Mouse (Mus musculus) limb, embryonic 14.5 days (tissue): ENCODE results near the gene Hyal2. TPM values are rescaled to one million over a fixed set of nuclear protein-coding genes. Genes with fewer than 3 reads are reported as not detected.

ENCODE experiments used
- ATAC-seq: fragments of 200-750 bp; cut with Nextera tagmentation; 2 replicates; pipeline ENCODE4 v1.8.0; 2017; ENCODE audit warnings: low read depth, moderate number of reproducible peaks, moderate TSS enrichment; ENCODE audit not compliant: low FRiP score
- DNase-seq: peaks from one replicate; pipeline ENCODE4 v3.0.0-alpha.2; 2015; ENCODE audit warnings: low spot score
- H3K27ac ChIP-seq: fragments of 300-500 bp; sonication (generic); replicated peaks from 2 replicates; pipeline ENCODE4 v1.5.1; 2014; ENCODE audit warnings: low read depth, mild to moderate bottlenecking, low read length, moderate library complexity, mixed read lengths
- H3K27me3 ChIP-seq: fragments of 300-500 bp; sonication (generic); 2 replicates; pipeline ENCODE4 v1.6.1; 2014; ENCODE audit warnings: low read length, mixed read lengths; ENCODE audit not compliant: control insufficient read depth, insufficient read depth
- H3K36me3 ChIP-seq: fragments of 300-500 bp; sonication (generic); 2 replicates; pipeline ENCODE4 v1.6.1; 2014; ENCODE audit warnings: mild to moderate bottlenecking, low read length, moderate library complexity, mixed read lengths; ENCODE audit not compliant: control insufficient read depth, insufficient read depth
- H3K4me1 ChIP-seq: fragments of 300-500 bp; sonication (generic); 2 replicates; pipeline ENCODE4 v1.6.1; 2014; ENCODE audit warnings: antibody characterized with exemption, low read length, mixed read lengths; ENCODE audit not compliant: control insufficient read depth, insufficient read depth
- H3K4me2 ChIP-seq: fragments of 300-500 bp; sonication (generic); replicated peaks from 2 replicates; pipeline ENCODE4 v1.6.1; 2014; ENCODE audit warnings: low read depth, mild to moderate bottlenecking, low read length, moderate library complexity; ENCODE audit not compliant: severe bottlenecking
- H3K4me3 ChIP-seq: fragments of 300-500 bp; sonication (generic); replicated peaks from 2 replicates; pipeline ENCODE4 v1.5.1; 2014; ENCODE audit warnings: low read length
- H3K9ac ChIP-seq: fragments of 300-500 bp; sonication (generic); 2 replicates; pipeline ENCODE4 v1.6.1; 2014; ENCODE audit warnings: mild to moderate bottlenecking, low read depth, low read length, moderate library complexity; ENCODE audit not compliant: severe bottlenecking
- H3K9me3 ChIP-seq: fragments of 300-500 bp; sonication (generic); 2 replicates; pipeline ENCODE4 v1.6.1; 2016; ENCODE audit warnings: low read length; ENCODE audit not compliant: control insufficient read depth
- POLR2A ChIP-seq: fragments of 200-500 bp; IDR thresholded peaks from 2 replicates; pipeline ENCODE4 v1.8.0; 2012; ENCODE audit warnings: inconsistent platforms, mild to moderate bottlenecking, moderate library complexity, borderline replicate concordance; ENCODE audit not compliant: insufficient read depth, insufficient read length; ENCODE audit errors: extremely low read depth
- WGBS: fragments of 180-500 bp; shearing (Covaris S2); extraction: QIAGEN DNeasy Blood & Tissue Kit; methylation state at CpG from one replicate; pipeline ENCODE4 v1.1.7; 2014; 5-methylcytosine and 5-hydroxymethylcytosine counted together
- polyA plus RNA-seq, 2 experiments: library from polyadenylated mRNA; depleted of rRNA in 1 of 2; stranded (reverse) in 1 of 2; unstranded in 1 of 2; fragments of >200 nt; fragmentation: Nextera tagmentation in 1 of 2; extraction: Ambion mirVana in 1 of 2; gene quantifications; 2 replicates each; pipeline versions ENCODE4 v1.2.1 to v1.2.3; 2012 to 2014

The Hyal2 gene
- polyA plus RNA-seq (2012; rRNA removed) (68.0 and 88.8 TPM in 2 replicates), polyA plus RNA-seq (2014; fragmentation: Nextera tagmentation; extraction: Ambion mirVana) (123 and 130 TPM in 2 replicates)

- DNase-seq (no peak), ATAC-seq (no peak)
- H3K36me3 ChIP-seq, result peaks cover 28% of the 10 kb centered on the region
- H3K9me3 ChIP-seq, result no peaks in the 10 kb centered on the region
- H3K4me2 ChIP-seq, result peak within 1 kb of the TSS; percentile 93
- peak within 1 kb of the TSS; percentile 75 for H3K27ac ChIP-seq
- TF ChIP-seq POLR2A, result no peak
- H3K27me3 ChIP-seq, result no peaks in the 10 kb centered on the region
- 9% methylated on average over 17 of the region's 18 CpGs for WGBS
- H3K9ac ChIP-seq, result peak within 1 kb of the TSS; percentile 78
- peaks cover 31% of the 10 kb centered on the region for H3K4me1 ChIP-seq
- H3K4me3 ChIP-seq, result peak within 1 kb of the TSS; percentile 75
These were observed at the start of gene Hyal2 for GRCm38 (mm10) chr9:107567702-107568319. Gene Hyal2, plus strand, starts transcription at chr9:107567945.

DNA sequence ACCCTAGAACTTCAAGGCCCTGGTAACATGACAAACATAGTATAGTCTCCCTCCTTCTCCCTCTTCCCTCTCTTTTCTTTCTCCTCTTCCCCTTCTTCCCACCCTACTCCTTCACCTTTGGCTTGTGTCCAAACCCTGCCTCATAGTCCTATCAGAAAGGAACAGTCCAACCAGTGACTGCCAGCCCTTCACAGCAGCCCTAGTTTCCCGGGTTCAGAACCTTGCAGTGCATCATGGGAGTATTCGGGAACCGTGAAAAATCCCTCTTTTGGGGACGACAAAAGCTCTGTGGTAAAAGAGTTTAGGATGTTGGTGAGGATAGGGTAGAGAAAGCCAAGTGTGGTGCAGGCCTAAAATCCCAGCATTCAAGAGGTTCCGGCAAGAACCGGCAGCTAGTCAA is 47.4 kb upstream of the Hyal2 start:
- no peak for TF ChIP-seq POLR2A
- no peak overlapping the region for H3K4me3 ChIP-seq
- H3K4me2 ChIP-seq, result no peak overlapping the region
- no peak overlapping the region for H3K27ac ChIP-seq
- H3K9ac ChIP-seq, result no peak overlapping the region
- WGBS, result 54% methylated on average over 6 of the region's 6 CpGs
- H3K9me3 ChIP-seq, result no peaks in the 10 kb centered on the region
- ATAC-seq (no peak), DNase-seq (no peak)
- H3K27me3 ChIP-seq, result peaks cover under 1% of the 10 kb centered on the region; the same call in 1 of the 2 replicates
- H3K36me3 ChIP-seq, result no peaks in the 10 kb centered on the region
- no peaks in the 10 kb centered on the region for H3K4me1 ChIP-seq

DNA sequence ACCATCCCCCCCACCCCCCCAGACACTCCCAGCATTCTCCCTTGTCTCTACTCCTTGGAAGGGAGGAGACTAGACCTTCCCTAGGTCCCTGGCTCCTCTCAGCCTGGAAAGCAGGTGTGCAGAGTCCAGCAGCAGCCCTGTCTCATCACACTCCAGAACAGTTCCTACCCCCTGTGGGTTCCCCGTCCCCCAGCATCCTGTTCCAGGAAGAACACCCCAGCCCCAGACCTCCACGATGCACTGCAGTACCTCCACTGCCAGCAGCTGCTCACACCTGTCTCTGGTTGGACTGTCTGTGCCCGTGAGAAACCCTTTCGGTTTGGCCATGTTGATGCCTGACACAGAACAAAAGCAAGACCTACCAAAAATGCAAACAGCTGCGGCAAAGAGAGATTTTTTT is 46.6 kb upstream of the Hyal2 start:
- Histone ChIP-seq H3K27me3 (peaks cover 9% of the 10 kb centered on the region), H3K4me3 (no peak overlapping the region), H3K36me3 (no peaks in the 10 kb centered on the region), H3K9me3 (no peaks in the 10 kb centered on the region), H3K4me1 (no peaks in the 10 kb centered on the region), H3K4me2 (no peak overlapping the region), H3K9ac (no peak overlapping the region), H3K27ac (no peak overlapping the region)
- WGBS, result 38% methylated on average over 5 of the region's 5 CpGs
- ATAC-seq (peak; percentile 28; the same call in 1 of the 2 replicates), DNase-seq (no peak)
- no peak for TF ChIP-seq POLR2A

DNA sequence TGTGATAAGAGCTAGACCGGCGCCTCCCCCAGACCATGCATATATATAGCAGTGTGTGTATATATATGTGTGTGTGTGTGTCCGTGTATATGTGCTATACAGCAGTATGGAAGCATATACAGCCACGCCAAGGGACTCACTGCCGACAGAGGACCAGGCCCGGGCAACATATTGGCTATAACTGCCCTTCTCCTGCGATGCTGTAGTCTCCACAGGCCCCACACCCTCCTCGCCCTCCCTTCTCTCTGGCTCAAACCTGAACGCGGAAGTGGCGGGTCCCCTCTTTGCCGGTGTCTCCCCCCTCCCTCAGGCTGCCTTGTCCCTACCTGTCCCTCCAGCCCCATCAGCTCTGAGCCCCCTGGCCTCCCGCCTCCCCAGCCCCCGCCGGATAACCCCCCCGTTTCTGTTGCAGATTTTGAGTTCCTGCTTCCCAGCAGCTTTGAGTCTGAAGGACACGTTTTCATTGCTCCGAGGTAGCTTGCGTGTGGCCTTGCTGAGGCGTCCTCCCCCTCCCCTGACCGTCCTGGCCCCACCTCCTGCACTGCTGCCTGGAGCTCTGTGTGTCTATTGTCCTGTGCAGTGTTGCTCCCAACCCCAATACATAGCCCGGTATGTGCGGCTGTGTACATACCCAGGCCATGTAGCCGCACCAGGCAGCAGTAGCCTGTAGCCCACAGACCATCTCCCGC is 45.9 kb upstream of the Hyal2 start:
- H3K36me3 ChIP-seq, result no peaks in the 10 kb centered on the region
- peak overlapping the region; percentile 32 for H3K4me2 ChIP-seq
- 0 out of 2 replicates have a peak overlapping the region, but pooled peaks have one; percentile 38 for H3K9ac ChIP-seq
- DNase-seq, result no peak
- no peak for TF ChIP-seq POLR2A
- H3K9me3 ChIP-seq, result no peaks in the 10 kb centered on the region
- WGBS, result 29% methylated on average over 20 of the region's 25 CpGs
- peaks cover 16% of the 10 kb centered on the region for H3K27me3 ChIP-seq
- no peaks in the 10 kb centered on the region for H3K4me1 ChIP-seq
- H3K27ac ChIP-seq, result no peak overlapping the region
- no peak overlapping the region for H3K4me3 ChIP-seq
- peak; percentile 35 for ATAC-seq

DNA sequence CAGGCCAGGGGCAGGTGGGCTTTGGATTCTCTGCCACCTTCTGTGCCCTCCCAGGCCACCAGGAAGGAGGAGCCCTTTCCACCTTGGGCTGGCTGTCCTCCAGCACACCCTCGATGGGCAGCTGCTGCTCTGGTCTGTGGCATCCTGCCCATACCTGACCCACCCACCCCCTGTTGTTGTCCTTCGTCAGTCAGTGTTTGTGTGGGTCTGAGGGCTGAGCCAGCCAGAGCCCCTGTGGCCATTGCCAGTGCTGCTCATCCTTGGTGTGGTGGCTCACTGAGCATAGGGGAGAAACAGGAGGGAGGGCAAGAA is 45.4 kb upstream of the Hyal2 start:
- Histone ChIP-seq H3K9ac (no peak overlapping the region), H3K9me3 (no peaks in the 10 kb centered on the region), H3K4me2 (peak overlapping the region; percentile 32; the same call in 1 of the 2 replicates), H3K4me1 (no peaks in the 10 kb centered on the region), H3K36me3 (no peaks in the 10 kb centered on the region), H3K27me3 (peaks cover 19% of the 10 kb centered on the region), H3K4me3 (no peak overlapping the region), H3K27ac (no peak overlapping the region)
- no peak for TF ChIP-seq POLR2A
- ATAC-seq (no peak), DNase-seq (no peak)
- 48% methylated on average over 2 of the region's 2 CpGs for whole genome bisulfite sequencing
